Mouse (Mus musculus) brain, embryonic 14.5 days (tissue): Measurements from ENCODE around the gene Pck2. TPM values are rescaled to one million over a fixed set of nuclear protein-coding genes. Genes with fewer than 3 reads are reported as not detected.

ENCODE experiments used
- DNase-seq: peaks from one replicate; pipeline ENCODE4 v3.0.0-alpha.2; 2011; ENCODE audit warnings: low read depth
- CTCF ChIP-seq: fragments of 200-500 bp; IDR thresholded peaks from 2 replicates; pipeline ENCODE4 v1.5.1; 2012; ENCODE audit warnings: inconsistent platforms, mild to moderate bottlenecking, moderate library complexity, borderline replicate concordance; ENCODE audit not compliant: insufficient read depth, insufficient read length; ENCODE audit errors: extremely low read depth
- POLR2A ChIP-seq: fragments of 200-500 bp; IDR thresholded peaks from 2 replicates; pipeline ENCODE4 v1.6.1; 2012; ENCODE audit warnings: mild to moderate bottlenecking, inconsistent platforms, borderline replicate concordance; ENCODE audit not compliant: poor library complexity, insufficient read depth, insufficient read length, severe bottlenecking; ENCODE audit errors: extremely low read depth
- polyA plus RNA-seq: library from polyadenylated mRNA; depleted of rRNA; stranded (reverse); fragments of >200 nt; gene quantifications from 2 replicates; pipeline ENCODE4 v1.2.3, GENCODE M21; 2012

Gene Pck2
- polyA plus RNA-seq, 1 experiment, result 21.5 TPM

DNA sequence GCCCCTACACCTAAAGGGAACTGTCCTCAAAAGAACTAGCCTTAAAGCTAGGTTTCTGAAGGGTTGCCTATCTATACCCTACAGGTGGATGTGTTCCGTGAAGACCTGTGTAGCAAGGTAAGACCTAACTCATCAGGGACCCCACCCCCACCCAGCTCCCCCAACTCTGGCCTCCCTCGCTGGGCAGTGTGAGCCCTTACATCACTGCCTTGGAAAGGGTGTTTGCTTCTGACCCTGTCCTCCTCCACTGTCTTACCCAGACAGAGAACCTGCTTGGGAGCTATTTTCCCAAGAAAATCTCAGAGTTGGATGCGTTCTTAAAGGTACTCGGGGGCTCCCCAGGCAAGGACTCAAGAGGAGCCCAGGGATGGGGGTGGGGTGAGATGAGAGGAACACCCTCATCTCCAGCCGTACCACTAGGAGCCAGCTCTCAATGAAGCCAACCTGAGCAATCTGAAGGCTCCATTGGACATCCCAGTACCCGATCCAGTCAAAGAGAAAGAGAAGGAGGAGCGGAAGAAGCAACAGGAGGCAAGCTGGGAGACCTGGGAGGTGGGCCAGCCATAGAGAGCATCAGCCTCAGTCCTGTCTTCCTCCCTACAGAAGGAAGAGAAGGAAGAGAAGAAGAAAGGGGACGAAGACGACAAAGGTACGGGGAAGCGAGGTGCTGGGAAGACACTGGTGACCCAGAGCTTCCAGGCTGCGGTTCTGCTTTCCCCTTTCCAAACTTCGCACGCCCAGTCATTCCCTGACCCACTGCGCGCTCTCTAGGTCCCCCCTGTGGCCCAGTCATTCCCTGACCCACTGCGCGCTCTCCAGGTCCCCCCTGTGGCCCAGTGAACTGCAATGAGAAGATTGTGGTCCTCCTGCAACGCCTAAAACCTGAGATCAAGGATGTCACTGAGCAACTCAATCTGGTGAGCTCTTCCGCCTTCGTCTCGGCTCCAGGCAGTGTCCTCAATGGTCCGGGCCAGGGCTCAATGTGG, 39.7 kb downstream of the Pck2 start:
- DNase-seq, result no peak
- no peak for TF ChIP-seq CTCF
- no peak for TF ChIP-seq POLR2A

DNA sequence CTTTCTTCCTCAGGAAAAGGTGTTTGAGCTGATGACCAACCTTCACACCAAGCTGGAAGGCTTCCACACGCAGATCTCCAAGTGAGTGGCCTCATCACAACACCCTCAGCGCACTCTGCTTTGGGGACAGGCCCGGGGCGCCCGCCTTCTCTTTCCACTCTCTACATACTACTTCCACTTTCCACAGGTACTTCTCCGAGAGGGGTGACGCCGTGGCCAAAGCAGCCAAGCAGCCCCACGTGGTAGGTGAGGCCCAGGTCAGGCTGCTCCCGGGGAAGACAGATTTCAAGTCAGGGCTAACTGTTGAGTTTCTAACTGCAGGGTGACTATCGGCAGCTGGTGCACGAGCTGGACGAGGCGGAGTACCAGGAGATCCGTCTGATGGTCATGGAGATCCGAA, 40.7 kb downstream of the Pck2 start:
- no peak for DNase-seq
- TF ChIP-seq CTCF (no peak), POLR2A (no peak)

DNA sequence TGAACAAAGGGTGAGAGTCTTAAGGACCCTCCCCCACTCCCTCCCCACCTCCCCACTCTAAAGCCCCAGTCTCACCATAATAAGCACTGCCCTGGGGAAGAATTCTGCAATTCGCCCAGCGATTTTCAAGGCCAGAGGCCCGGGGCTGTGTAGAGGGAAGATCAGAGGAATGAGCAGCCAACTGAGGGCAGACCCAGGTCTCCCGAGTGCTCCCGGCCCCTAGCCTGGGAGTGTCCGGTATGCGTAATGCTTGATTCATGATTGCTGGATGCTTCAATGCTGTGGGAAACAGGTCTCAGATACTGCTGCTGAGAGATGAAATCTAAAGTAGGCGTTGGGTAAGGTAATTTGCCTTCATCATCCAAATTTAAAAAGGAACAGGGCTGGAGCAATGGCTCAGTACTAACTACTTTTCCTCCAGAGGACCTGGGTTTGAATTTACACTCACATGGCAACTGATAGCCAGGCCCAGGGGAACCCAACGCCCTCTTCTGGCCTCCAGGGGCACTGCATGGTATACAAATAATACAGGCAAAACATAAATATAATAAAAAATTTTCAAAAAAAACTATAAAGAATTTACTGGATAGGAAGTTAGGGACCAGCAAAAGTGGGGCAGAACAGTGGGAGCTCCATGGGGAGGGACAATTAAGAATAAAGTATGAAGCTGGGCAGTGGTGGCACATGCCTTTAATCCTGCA, 42.1 kb downstream of the Pck2 start:
- no peak for DNase-seq
- TF ChIP-seq POLR2A (no peak), CTCF (peak; percentile 43; the same call in 1 of the 2 replicates)

DNA sequence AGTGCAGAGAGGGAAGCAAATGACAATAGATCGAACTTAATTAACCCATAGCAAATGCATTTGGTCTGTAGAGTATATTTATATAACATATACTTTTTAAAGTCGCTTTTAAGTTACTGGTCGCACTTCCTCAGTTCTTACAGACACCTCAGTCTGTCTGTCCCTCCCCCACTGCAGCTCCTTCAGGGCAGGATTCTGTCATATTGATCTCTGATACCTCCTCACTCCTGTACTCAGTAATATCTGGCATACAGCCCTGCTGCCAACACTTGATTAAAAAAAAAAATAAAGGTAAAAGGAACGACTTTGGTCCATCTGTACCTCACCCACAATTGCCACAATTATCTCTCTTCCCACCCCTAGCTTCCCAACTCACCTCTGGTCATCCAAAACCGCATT, 44.2 kb downstream of the Pck2 start:
- no peak for DNase-seq
- no peak for TF ChIP-seq POLR2A
- TF ChIP-seq CTCF, result no peak

DNA sequence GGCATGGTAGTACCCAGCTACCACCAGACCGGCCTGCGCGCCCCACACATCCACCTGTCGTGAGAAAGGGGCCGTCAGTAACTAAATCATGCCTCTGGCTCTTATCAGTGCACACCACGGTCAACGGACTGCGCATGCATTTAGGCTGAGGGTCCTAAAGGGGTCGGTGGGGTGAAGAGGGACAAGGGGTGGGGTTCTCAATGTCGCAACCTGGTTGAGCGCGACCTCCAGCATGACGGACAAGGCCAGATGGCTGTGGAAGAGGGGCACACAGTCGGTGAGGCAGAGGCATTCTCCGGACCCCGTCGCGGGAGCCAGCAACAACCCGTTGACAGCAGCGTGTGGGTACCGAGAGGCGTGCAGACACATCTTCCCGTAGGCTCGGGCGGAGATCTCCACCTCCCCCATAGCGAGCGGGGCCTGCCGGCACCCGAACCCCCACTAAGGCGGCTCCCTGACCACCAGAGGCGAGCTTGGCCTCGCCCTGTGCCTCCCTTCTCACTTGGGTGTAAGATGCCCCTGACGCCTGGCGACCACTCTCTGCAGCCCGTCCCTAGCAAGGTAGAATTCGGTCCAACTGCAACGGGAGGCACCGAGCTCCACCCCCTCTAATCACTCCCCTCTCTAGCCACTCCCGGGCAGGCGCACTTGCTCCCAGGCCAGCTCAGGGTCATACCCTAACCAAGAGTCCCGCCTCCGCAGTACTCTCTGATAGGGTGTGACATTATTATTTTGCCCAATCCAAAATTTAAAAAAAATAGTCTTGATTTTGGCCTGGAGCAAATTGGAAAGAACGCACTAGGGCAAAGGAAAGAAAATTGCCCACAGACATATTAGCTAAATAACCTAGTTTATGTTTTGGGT, 44.9 kb downstream of the Pck2 start, which contains the start of gene Emc9:
Emc9 (minus strand) TSS at position 601 of the 864 bp plus-strand sequence.
- DNase-seq, result peak; percentile 46
- TF ChIP-seq POLR2A (no peak), CTCF (no peak)

DNA sequence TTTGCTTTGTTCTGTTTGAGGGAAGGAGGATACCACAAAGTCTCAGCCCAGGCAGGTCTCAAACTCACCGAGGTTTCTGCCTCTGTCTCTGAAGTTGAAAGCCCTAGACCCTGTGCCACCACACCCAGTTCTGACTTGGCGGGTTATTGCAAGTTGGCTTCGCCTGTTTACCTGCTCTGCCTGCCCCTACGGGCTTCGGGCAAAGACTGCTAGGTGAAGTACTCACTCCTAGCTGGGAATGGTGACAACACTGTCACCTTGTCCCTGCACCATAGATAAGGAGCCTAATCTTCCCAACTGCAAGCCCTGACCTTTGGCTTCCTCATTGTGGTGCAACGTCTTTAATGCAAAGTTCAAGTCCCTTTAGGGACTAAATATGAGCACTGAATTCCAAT, 45.5 kb downstream of the Pck2 start:
- DNase-seq, result no peak
- TF ChIP-seq POLR2A (no peak), CTCF (no peak)

DNA sequence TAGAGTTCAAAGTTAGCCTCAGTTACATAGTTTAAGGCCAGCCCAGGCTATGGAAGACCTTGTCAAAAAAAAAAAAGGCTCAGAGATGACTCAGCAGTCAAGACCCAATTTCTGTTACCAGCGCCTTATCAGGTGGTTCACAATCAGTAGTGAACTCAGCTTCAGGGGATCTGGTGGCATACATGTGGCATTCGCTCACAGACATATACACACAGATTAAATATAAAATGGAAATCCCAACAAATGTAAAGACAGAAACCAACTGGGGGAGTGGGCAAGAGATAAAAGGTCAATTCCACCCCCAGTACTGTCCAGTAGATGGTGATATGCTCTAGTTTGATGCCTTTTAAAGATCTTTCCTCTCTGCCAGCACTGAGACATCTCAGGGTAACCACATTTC, 46.1 kb downstream of the Pck2 start:
- DNase-seq, result no peak
- no peak for TF ChIP-seq CTCF
- TF ChIP-seq POLR2A, result no peak

DNA sequence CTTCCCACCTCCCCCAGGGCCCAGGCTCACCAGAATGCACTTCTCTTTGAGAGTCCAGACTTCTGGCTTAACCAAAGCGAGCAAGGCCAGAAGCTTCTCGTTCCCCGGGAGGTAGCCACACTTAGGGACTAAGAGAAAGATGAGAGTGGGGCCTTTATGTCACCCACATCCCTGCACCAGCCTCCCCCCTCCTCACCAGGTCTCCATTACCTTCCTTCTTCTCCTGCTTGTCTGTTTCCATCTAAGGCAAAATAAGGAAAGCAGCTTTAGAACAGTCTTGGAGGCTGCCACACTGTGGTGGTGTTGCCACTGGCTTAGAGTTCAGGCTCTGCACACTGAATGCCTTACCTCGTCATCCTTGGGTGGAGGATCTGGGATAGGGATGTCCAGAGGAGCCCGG, 49.2 kb downstream of the Pck2 start:
- no peak for TF ChIP-seq CTCF
- TF ChIP-seq POLR2A, result no peak
- DNase-seq, result no peak

DNA sequence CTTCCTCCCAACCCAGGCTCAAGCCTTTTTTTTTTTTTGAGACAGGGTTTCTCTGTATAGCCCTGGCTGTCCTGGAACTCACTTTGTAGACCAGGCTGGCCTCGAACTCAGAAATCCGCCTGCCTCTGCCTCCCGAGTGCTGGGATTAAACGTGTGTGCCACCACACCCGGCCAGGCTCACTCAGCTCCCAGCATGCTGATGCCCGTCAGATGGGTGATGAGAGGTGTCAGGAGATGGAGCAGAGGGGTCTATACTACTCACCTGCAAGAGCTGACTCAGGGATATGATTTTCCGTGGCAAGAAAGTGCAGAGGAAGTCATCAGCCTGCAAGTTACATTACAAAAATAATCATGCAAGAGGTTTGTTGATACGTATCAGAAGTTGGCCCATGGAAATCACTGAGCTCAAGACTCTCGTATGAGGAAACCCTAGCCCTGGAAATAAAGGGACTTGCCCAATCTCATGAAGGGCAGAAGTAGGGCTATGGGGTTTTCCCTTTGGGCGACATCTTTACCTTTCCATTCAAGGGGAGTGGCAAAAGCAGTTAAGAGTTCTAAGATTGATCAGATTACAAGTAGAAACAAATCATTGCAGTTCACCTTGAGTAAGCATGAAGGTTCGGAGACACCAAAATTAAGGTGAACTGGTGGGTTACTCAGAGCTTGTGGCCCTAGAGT, 49.8 kb downstream of the Pck2 start:
- no peak for DNase-seq

DNA sequence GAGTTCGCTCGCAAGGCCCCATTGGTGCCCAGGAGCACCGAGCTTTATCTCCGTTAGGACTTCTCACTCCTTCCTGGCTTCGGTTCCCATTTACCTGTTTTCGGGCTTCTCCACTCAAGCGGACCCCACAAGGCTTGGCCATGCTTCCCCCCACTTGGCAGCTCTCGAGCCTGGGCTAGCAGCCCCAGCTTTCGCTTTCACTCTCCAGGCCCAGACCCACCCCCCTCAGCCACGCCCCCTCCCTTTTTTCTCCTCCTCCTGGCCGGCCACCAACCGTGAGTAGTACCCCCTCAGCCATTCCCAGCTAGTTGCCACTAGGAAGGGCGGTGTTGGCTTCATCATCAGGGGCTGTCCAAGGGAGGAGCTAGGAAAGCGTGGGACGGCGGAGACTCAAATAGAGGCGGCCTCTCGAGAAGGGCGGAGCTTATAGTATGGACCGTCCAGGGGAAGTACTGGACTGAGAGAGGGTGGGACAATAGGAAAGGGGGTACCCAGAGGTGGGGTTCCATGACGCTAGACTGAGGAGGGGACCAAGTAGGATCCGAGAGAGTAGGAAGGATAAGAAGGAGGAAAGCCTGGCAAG, 50.8 kb downstream of the Pck2 start, which contains the start of gene Psme2:
Psme2 (minus strand) TSS at position 366 of the 583 bp plus-strand sequence.
- TF ChIP-seq POLR2A (peak; percentile 9; the same call in 1 of the 2 replicates), CTCF (peak; percentile 2; the same call in 1 of the 2 replicates)
- DNase-seq, result peak; percentile 99

More for the DNA sequence above, 49.8 kb downstream of the Pck2 start:
- no peak for TF ChIP-seq POLR2A
- no peak for TF ChIP-seq CTCF
